Comparison of ENCODE assay signal across 9 mouse cellular contexts in the genomic region with DNA sequence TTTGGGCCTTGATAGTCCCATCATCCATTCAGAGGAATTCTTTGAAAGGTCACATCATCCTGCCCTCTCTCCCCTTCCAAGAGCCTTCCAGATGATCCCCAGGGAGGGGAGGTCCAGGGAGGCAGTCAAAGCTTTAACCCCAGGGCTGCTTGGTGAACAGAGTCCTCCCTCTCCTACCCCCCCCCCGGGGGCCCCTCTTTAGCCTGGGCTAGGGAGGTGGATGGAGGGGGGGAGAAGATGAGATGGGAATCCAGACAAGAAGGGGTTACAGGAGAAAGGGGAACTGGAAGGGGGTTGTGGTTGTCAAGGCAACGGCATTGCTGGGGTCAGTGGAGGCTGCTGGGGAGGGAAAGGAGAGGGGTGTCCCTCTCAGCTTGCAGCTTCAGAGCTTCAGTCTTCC. TPM values are rescaled to one million over a fixed set of nuclear protein-coding genes. Genes with fewer than 3 reads are reported as not detected.
A peak's percentile ranks its signal among the peaks of the same experiment; 100 is the strongest.
DNase-seq lines count a peak whose midpoint lies in the region; ATAC-seq and TF ChIP-seq lines count a peak whose summit lies in the region.
"Had no signal": no experiment of that assay in that cellular context is flagged by ENCODE, and none has a peak within 500 bp of the region (broad histone marks: within the 10 kb centered on the region; RNA-seq: fewer than 3 reads in every experiment).

No protein-coding gene starts in this region.

- H3K4me2 ChIP-seq in kidney, postnatal 0 days (ENCODE audit: low read length) = peak overlapping the region; percentile 37; the same call in 1 of the 2 replicates
- no peak overlapping the region for H3K4me2 ChIP-seq in forebrain, embryonic 15.5 days (replicated peaks)
- 0 out of 2 replicates have a peak overlapping the region, but pooled peaks have one; percentile 19 for H3K4me2 ChIP-seq in stomach, embryonic 16.5 days (ENCODE audit: low read depth, low read length)

- no peaks in the 10 kb centered on the region for H3K36me3 ChIP-seq in kidney, postnatal 0 days (ENCODE audit: insufficient read depth, low read length)
- H3K36me3 ChIP-seq in forebrain, embryonic 15.5 days = no peaks in the 10 kb centered on the region
- H3K36me3 ChIP-seq in stomach, embryonic 16.5 days (ENCODE audit: control insufficient read depth, insufficient read depth, low read length) = no peaks in the 10 kb centered on the region

- WGBS in kidney, postnatal 0 days = 7% methylated on average over 2 of the region's 2 CpGs
- 0% methylated on average over 2 of the region's 2 CpGs for WGBS in forebrain, embryonic 15.5 days
- WGBS in stomach, embryonic 16.5 days = 2% methylated on average over 2 of the region's 2 CpGs

- no peak for TF ChIP-seq CTCF in kidney, postnatal 0 days (IDR thresholded peaks at IDR 0.05; ENCODE audit: low read depth)

- no peak overlapping the region for H3K27ac ChIP-seq in kidney, postnatal 0 days
- 0 out of 2 replicates have a peak overlapping the region, but pooled peaks have one; percentile 15 for H3K27ac ChIP-seq in forebrain, embryonic 15.5 days (replicated peaks)
- no peak overlapping the region for H3K27ac ChIP-seq in stomach, embryonic 16.5 days (ENCODE audit: low read length)

- H3K4me3 ChIP-seq in kidney, postnatal 0 days (replicated peaks; ENCODE audit: low read depth, low read length) = no peak overlapping the region
- no peak overlapping the region for H3K4me3 ChIP-seq in forebrain, embryonic 15.5 days
- H3K4me3 ChIP-seq in stomach, embryonic 16.5 days (replicated peaks; ENCODE audit: low read length) = no peak overlapping the region

- no peaks in the 10 kb centered on the region for H3K9me3 ChIP-seq in kidney, postnatal 0 days (replicated peaks; ENCODE audit: low read length)
- no peaks in the 10 kb centered on the region for H3K9me3 ChIP-seq in forebrain, embryonic 15.5 days
- H3K9me3 ChIP-seq in stomach, embryonic 16.5 days (replicated peaks; ENCODE audit: control insufficient read depth, low read length) = no peaks in the 10 kb centered on the region

- DNase-seq in kidney, postnatal 0 days (ENCODE audit: low spot score) = peak; percentile 68
- no peak for DNase-seq in kidney, postnatal 10 days
- DNase-seq in mesoderm, embryonic 11.5 days (ENCODE audit: low read depth, low spot score) = peak; percentile 50
- no peak for DNase-seq in cerebellum, adult 11-12 months
- no peak for DNase-seq in adrenal gland, adult (ENCODE audit: inconsistent age in 2 of 2, low spot score in 1 of 2)
- DNase-seq in testis, postnatal 10 days (ENCODE audit: low spot score) = no peak
- DNase-seq: adrenal gland, postnatal 14 days had no signal

- H3K4me1 ChIP-seq in kidney, postnatal 0 days (replicated peaks; ENCODE audit: insufficient read depth, low read length) = peaks cover 32% of the 10 kb centered on the region
- H3K4me1 ChIP-seq in forebrain, embryonic 15.5 days = peaks cover 39% of the 10 kb centered on the region
- peaks cover 31% of the 10 kb centered on the region for H3K4me1 ChIP-seq in stomach, embryonic 16.5 days (ENCODE audit: control insufficient read depth, insufficient read depth, low read length)

- H3K9ac ChIP-seq in kidney, postnatal 0 days (ENCODE audit: low read depth, low read length) = 0 out of 2 replicates have a peak overlapping the region, but pooled peaks have one; percentile 23
- no peak overlapping the region for H3K9ac ChIP-seq in forebrain, embryonic 15.5 days (replicated peaks)
- H3K9ac ChIP-seq in stomach, embryonic 16.5 days (ENCODE audit: low read length) = peak overlapping the region; percentile 37

- ATAC-seq in kidney, postnatal 0 days (replicated peaks; ENCODE audit: low FRiP score, low read depth) = no peak
- no peak for ATAC-seq in forebrain, embryonic 15.5 days (replicated peaks)
- ATAC-seq in stomach, embryonic 16.5 days (ENCODE audit: insufficient read depth, low FRiP score) = no peak

- H3K27me3 ChIP-seq in kidney, postnatal 0 days (ENCODE audit: insufficient read depth, low read length) = no peaks in the 10 kb centered on the region
- no peaks in the 10 kb centered on the region for H3K27me3 ChIP-seq in forebrain, embryonic 15.5 days
- no peaks in the 10 kb centered on the region; the same call in 1 of the 2 replicates for H3K27me3 ChIP-seq in stomach, embryonic 16.5 days (ENCODE audit: control insufficient read depth, insufficient read depth, low read length)

RNA-seq across cellular contexts. Expression of a gene that starts 8.6 kb away (rescaled TPM):
- polyA plus RNA-seq in kidney, postnatal 0 days (2015; fragmentation: Nextera tagmentation; extraction: Ambion mirVana) = 1,104 and 1,207 TPM in 2 replicates
- polyA plus RNA-seq in forebrain, embryonic 15.5 days (2015; fragmentation: Nextera tagmentation; extraction: Ambion mirVana) = 615 and 643 TPM in 2 replicates
- polyA plus RNA-seq in stomach, embryonic 16.5 days (2015; fragmentation: Nextera tagmentation; extraction: Ambion mirVana) = 747 and 881 TPM in 2 replicates

RNA-seq across cellular contexts. Expression of a gene that starts 17.5 kb away (rescaled TPM):
- 62.9 and 67.0 TPM in 2 replicates for polyA plus RNA-seq in kidney, postnatal 0 days (2015; fragmentation: Nextera tagmentation; extraction: Ambion mirVana)
- 33.1 and 36.4 TPM in 2 replicates for polyA plus RNA-seq in forebrain, embryonic 15.5 days (2015; fragmentation: Nextera tagmentation; extraction: Ambion mirVana)
- polyA plus RNA-seq in stomach, embryonic 16.5 days (2015; fragmentation: Nextera tagmentation; extraction: Ambion mirVana) = 43.4 and 44.3 TPM in 2 replicates

RNA-seq across cellular contexts. Expression of a gene that starts 26.7 kb away (rescaled TPM):
- 72.8 and 75.2 TPM in 2 replicates for polyA plus RNA-seq in kidney, postnatal 0 days (2015; fragmentation: Nextera tagmentation; extraction: Ambion mirVana)
- 5.6 and 6.9 TPM in 2 replicates for polyA plus RNA-seq in forebrain, embryonic 15.5 days (2015; fragmentation: Nextera tagmentation; extraction: Ambion mirVana)
- 28.3 and 35.8 TPM in 2 replicates for polyA plus RNA-seq in stomach, embryonic 16.5 days (2015; fragmentation: Nextera tagmentation; extraction: Ambion mirVana)

RNA-seq across cellular contexts. Expression of a gene that starts 26.9 kb away (rescaled TPM):
- 57.0 and 60.8 TPM in 2 replicates for polyA plus RNA-seq in kidney, postnatal 0 days (2015; fragmentation: Nextera tagmentation; extraction: Ambion mirVana)
- polyA plus RNA-seq in forebrain, embryonic 15.5 days (2015; fragmentation: Nextera tagmentation; extraction: Ambion mirVana) = 64.8 and 68.5 TPM in 2 replicates
- 49.5 and 50.4 TPM in 2 replicates for polyA plus RNA-seq in stomach, embryonic 16.5 days (2015; fragmentation: Nextera tagmentation; extraction: Ambion mirVana)

RNA-seq across cellular contexts. Expression of a gene that starts 32.5 kb away (rescaled TPM):
- polyA plus RNA-seq in kidney, postnatal 0 days (2015; fragmentation: Nextera tagmentation; extraction: Ambion mirVana) = 78.6 and 79.7 TPM in 2 replicates
- 251 and 266 TPM in 2 replicates for polyA plus RNA-seq in forebrain, embryonic 15.5 days (2015; fragmentation: Nextera tagmentation; extraction: Ambion mirVana)
- 39.4 and 42.5 TPM in 2 replicates for polyA plus RNA-seq in stomach, embryonic 16.5 days (2015; fragmentation: Nextera tagmentation; extraction: Ambion mirVana)

Comparison
In these comparisons a context has a peak if more than half of its experiments do, and no peak if none do; other contexts are left out.
1. DNase-seq: peak in kidney, postnatal 0 days (single experiment) and mesoderm, embryonic 11.5 days (single experiment); none in kidney, postnatal 10 days (single experiment), cerebellum, adult 11-12 months (single experiment), adrenal gland, adult (0 of 2) and testis, postnatal 10 days (single experiment).